Mouse (Mus musculus) liver, embryonic 15.5 days (tissue): ENCODE results near the gene Mboat7. TPM values are rescaled to one million over a fixed set of nuclear protein-coding genes. Genes with fewer than 3 reads are reported as not detected.

Experiments
- ATAC-seq: fragments of 200-750 bp; cut with Nextera tagmentation; 2 replicates; pipeline ENCODE4 v1.8.0; 2017; ENCODE audit warnings: moderate number of reproducible peaks, mild to moderate bottlenecking, moderate library complexity; ENCODE audit not compliant: insufficient read depth
- H3K27ac ChIP-seq: fragments of 300-500 bp; sonication (generic); replicated peaks from 2 replicates; pipeline ENCODE4 v1.5.1; 2015; ENCODE audit warnings: mild to moderate bottlenecking, inconsistent platforms
- H3K27me3 ChIP-seq: fragments of 300-500 bp; sonication (generic); 2 replicates; pipeline ENCODE4 v1.6.1; 2015; ENCODE audit warnings: mild to moderate bottlenecking, inconsistent platforms
- H3K36me3 ChIP-seq: fragments of 300-500 bp; sonication (generic); replicated peaks from 2 replicates; pipeline ENCODE4 v1.6.1; 2015; ENCODE audit warnings: moderate library complexity, mild to moderate bottlenecking, inconsistent platforms
- H3K4me1 ChIP-seq: fragments of 300-500 bp; sonication (generic); replicated peaks from 2 replicates; pipeline ENCODE4 v1.6.1; 2015; ENCODE audit warnings: inconsistent platforms
- H3K4me2 ChIP-seq: fragments of 300-500 bp; sonication (generic); 2 replicates; pipeline ENCODE4 v1.6.1; 2015; ENCODE audit warnings: moderate library complexity, mild to moderate bottlenecking, inconsistent platforms
- H3K4me3 ChIP-seq: fragments of 300-500 bp; sonication (generic); replicated peaks from 2 replicates; pipeline ENCODE4 v1.5.1; 2015; ENCODE audit warnings: mild to moderate bottlenecking, inconsistent platforms
- H3K9ac ChIP-seq: fragments of 300-500 bp; sonication (generic); 2 replicates; pipeline ENCODE4 v1.6.1; 2015; ENCODE audit warnings: moderate library complexity, mild to moderate bottlenecking, inconsistent platforms
- H3K9me3 ChIP-seq: fragments of 300-500 bp; sonication (generic); replicated peaks from 2 replicates; pipeline ENCODE4 v1.6.1; 2016; ENCODE audit warnings: inconsistent platforms
- WGBS: fragments of 180-500 bp; shearing (Covaris S2); methylation state at CpG from one replicate; pipeline ENCODE4 v1.1.7; 2015; ENCODE audit warnings: mixed read lengths; ENCODE audit not compliant: insufficient replicate concordance; 5-methylcytosine and 5-hydroxymethylcytosine counted together
- polyA plus RNA-seq: library from polyadenylated mRNA; unstranded; fragments of >200 nt; fragmentation: Nextera tagmentation; extraction: Ambion mirVana; gene quantifications from 2 replicates; pipeline ENCODE4 v1.2.1, GENCODE M21; 2015

Mboat7 gene
- polyA plus RNA-seq, 1 experiment from 2014 or later: 20.9 TPM

DNA sequence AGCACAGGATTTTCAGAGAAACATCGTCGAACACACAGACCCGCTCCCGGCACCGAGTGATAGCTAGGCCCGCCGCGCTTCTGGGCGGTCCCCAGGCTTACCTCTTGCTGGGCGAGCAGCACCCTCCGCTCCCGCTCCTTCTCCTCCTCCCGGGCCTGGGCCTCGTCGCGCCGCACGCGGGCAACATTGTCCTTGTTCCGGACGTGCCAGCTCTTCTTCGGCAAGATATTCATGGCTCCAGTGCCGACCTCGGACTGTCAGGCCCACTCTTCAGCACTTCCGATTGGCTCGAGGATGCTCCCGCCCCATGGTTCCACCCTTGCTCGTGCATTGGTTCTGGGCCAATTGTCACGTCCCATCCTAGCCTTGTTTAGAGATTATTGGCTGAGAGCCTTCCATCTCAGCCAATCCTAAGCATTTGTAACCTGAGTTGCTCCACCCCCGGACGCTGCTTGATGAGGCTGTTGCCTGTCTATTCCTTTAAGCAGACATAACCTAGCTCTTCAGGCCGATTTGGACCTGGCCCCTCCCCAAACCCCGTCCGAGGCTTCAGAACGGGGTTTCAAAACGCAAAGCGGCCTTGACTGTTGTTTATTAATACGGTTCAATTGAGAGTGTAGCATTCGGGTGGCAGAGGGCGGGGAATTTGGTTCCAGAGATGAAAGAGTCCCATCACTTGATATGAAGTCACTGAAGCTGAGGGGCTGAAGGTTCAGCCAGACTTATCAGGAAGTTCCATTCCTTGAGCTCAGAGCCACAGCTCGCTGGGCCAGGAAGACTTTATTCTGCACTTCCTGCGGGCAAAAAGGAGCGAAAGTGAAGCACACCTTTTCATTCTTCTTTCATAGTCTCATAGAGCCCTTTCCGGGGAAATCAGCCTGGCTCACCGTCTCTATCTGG is 27.9 kb downstream of the Mboat7 start, which contains the start of gene Leng1:
TSS of gene Leng1 (minus strand) at position 626 of the 900 bp plus-strand sequence.
- Histone ChIP-seq H3K27me3 (no peaks in the 10 kb centered on the region), H3K4me2 (peak within 1 kb of the TSS; percentile 91), H3K9me3 (no peaks in the 10 kb centered on the region), H3K4me3 (peak within 1 kb of the TSS; percentile 74), H3K4me1 (peaks cover 42% of the 10 kb centered on the region), H3K27ac (peak within 1 kb of the TSS; percentile 93), H3K9ac (peak within 1 kb of the TSS; percentile 81), H3K36me3 (peaks cover 32% of the 10 kb centered on the region)
- WGBS: 3% methylated on average over 45 of the region's 45 CpGs
- ATAC-seq: peak; percentile 98

DNA sequence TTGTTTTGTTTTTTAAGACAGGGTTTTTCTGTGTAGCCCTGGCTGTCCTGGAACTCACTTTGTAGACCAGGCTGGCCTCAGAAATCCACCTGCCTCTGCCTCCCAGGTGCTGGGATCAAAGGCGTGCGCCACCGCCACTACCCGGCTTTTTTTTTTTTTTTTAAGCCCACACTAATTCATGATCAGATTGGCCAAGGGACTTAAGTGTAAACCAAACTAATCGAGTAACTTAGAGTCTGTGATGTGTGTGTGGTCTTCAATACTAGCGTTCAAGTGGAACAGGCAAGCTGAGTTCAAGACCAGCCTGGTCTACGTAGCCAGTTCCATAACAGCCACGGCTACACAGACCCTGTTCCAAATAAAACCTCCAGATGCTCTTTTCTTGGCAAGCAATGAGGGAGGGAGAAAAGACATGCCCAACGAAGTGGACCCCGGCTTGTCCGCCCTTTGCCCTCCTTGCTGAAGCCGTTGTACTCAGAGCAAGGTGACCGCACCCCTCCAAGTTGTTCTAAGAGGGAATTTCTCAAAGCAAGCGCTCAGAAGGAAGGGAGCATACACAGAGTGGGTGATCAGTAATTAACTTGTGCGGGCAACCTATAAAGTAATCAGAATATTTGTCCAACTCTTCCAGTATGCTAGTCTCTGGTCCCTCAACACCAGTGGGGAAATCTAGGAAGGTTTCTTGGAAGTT is 28.7 kb downstream of the Mboat7 start:
- Histone ChIP-seq H3K9me3 (no peaks in the 10 kb centered on the region), H3K27ac (peak overlapping the region; percentile 93), H3K4me1 (peaks cover 42% of the 10 kb centered on the region), H3K4me2 (peak overlapping the region; percentile 91), H3K36me3 (peaks cover 40% of the 10 kb centered on the region), H3K4me3 (peak overlapping the region; percentile 74), H3K9ac (peak overlapping the region; percentile 81), H3K27me3 (no peaks in the 10 kb centered on the region)
- ATAC-seq: peak; percentile 45
- 22% methylated on average over 15 of the region's 15 CpGs for WGBS

DNA sequence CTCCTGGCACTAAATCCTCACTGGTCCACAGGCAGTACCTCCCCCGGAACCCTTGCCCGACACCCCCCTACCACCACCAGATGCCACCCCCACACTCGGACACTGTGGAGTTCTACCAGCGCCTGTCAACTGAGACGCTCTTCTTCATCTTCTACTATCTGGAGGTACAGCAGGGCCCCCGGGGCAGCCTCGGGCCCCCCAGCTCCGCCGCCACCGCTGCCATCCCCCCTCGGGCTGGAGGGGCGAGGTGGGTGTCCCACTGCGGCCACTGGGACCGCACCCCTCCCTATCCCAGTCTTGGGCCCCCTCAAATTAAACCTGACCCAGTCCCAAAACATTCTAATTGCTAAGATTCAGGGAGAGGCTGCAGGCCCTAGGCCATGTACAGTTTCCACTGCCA is 34.7 kb downstream of the Mboat7 start:
- no peak overlapping the region for H3K27ac ChIP-seq
- peaks cover 98% of the 10 kb centered on the region for H3K36me3 ChIP-seq
- H3K4me3 ChIP-seq: no peak overlapping the region
- no peaks in the 10 kb centered on the region for H3K9me3 ChIP-seq
- ATAC-seq: no peak
- H3K27me3 ChIP-seq: no peaks in the 10 kb centered on the region
- no peak overlapping the region for H3K4me2 ChIP-seq
- H3K9ac ChIP-seq: no peak overlapping the region
- 93% methylated on average over 14 of the region's 14 CpGs for WGBS
- peaks cover 7% of the 10 kb centered on the region for H3K4me1 ChIP-seq

DNA sequence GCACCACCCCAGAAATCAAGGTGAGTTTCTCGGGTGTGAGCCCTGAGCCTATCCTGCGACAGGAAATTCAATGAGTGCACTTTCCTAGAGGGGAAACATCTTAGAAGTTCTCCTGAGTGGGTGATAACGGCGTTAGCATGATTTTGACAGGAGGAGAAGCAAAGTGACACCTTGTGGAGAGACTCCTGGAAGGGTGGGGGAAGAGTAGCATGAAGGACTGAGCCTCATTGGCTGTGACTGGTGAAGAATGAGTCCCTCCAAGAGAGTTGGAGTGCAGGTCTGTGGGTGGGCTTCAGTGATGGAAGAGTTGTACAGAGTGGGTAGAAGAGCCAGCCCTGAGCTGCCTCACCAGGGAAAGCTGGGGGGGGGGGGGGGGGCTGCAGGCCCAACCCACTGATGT is 36.4 kb downstream of the Mboat7 start:
- H3K27ac ChIP-seq: no peak overlapping the region
- H3K27me3 ChIP-seq: no peaks in the 10 kb centered on the region
- no peak for ATAC-seq
- H3K4me3 ChIP-seq: no peak overlapping the region
- no peak overlapping the region for H3K4me2 ChIP-seq
- H3K9me3 ChIP-seq: no peaks in the 10 kb centered on the region
- WGBS: 81% methylated on average over 4 of the region's 4 CpGs
- H3K9ac ChIP-seq: no peak overlapping the region
- H3K4me1 ChIP-seq: no peaks in the 10 kb centered on the region
- H3K36me3 ChIP-seq: peaks cover 100% of the 10 kb centered on the region

DNA sequence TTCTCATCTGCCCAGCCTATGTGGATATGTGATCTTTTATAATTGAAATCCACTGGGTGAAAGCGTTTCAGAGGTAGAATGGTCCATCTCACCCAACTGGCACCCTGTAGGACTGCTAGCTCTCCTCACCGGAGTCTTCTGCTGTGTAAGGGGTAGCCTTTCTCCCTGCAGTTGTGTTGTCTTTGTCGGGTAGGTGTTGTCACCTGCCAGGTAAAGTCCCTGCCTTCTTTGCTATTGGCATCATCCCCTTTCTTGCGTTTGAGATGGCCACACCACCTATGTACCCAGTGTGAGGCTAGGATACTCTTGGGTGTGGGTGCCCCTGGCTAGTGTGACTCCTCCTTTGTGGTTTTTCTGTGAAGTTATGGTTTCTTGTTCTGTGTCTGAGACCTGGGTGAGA is 46.7 kb downstream of the Mboat7 start:
- 47% methylated on average over 4 of the region's 4 CpGs for WGBS
- H3K9ac ChIP-seq: peak overlapping the region; percentile 100
- no peaks in the 10 kb centered on the region for H3K27me3 ChIP-seq
- no peak for ATAC-seq
- H3K4me2 ChIP-seq: peak overlapping the region; percentile 82
- peak overlapping the region; percentile 97; the same call in 1 of the 2 replicates for H3K27ac ChIP-seq
- H3K36me3 ChIP-seq: peaks cover 36% of the 10 kb centered on the region
- H3K9me3 ChIP-seq: no peaks in the 10 kb centered on the region
- peak overlapping the region; percentile 100 for H3K4me3 ChIP-seq
- peaks cover 40% of the 10 kb centered on the region for H3K4me1 ChIP-seq

DNA sequence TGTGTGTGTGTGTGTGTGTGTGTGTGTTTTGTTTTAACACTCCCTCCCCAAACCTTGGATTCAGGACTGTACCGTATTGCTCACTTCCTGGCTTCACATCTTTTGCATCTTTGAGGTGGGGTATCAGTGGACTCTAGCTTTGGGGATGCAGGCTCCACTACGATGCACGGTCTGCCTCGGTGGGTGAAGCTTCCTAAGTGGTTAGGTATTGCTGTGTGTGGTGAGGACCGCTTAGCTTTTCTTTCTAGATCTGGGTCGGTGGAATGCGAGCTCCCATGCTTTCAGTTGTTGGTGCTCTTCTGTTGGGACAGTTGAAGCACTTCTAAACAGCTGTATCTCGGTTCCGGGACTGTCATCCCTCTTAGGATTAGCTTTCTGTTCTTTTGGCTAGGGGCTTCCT is 47.1 kb downstream of the Mboat7 start:
- no peak for ATAC-seq
- Histone ChIP-seq H3K36me3 (peaks cover 36% of the 10 kb centered on the region), H3K27me3 (no peaks in the 10 kb centered on the region), H3K4me3 (peak overlapping the region; percentile 100), H3K4me1 (peaks cover 40% of the 10 kb centered on the region), H3K9me3 (no peaks in the 10 kb centered on the region), H3K9ac (peak overlapping the region; percentile 100), H3K4me2 (peak overlapping the region; percentile 82), H3K27ac (peak overlapping the region; percentile 97)
- 15% methylated on average over 9 of the region's 9 CpGs for WGBS

DNA sequence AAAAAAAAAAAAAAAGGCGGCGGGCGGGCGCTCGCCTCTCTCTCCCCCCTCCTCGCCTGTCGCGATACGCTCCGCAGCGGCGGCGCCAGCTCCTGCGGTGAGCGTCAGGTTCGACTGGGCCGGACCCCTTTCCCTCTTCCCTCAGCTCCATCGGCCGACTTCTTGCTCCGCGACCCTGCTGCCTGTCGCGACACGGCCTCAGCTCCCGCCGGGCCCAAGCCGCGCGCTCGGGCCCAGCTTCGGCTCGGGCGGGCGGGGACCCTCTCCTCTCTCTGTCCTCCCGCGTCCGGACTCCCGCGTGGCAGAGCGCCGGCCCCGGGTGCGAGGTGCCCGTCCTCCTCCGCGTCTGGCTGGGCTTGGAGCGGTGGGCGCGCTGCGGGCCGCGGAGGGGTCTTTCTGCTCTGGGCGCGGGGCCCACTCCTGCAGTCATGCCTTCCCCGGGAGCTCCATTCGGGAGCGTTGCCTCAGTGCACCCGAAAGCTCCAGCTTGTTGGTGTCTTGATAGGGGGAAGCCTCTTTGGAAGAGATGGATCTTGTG is 47.8 kb downstream of the Mboat7 start:
- ATAC-seq: no peak
- Histone ChIP-seq H3K9me3 (no peaks in the 10 kb centered on the region), H3K27ac (peak overlapping the region; percentile 97), H3K4me1 (peaks cover 40% of the 10 kb centered on the region), H3K27me3 (no peaks in the 10 kb centered on the region), H3K9ac (peak overlapping the region; percentile 100), H3K36me3 (peaks cover 36% of the 10 kb centered on the region), H3K4me2 (peak overlapping the region; percentile 82), H3K4me3 (peak overlapping the region; percentile 100)
- under 1% methylated on average over 55 of the region's 58 CpGs for WGBS

DNA sequence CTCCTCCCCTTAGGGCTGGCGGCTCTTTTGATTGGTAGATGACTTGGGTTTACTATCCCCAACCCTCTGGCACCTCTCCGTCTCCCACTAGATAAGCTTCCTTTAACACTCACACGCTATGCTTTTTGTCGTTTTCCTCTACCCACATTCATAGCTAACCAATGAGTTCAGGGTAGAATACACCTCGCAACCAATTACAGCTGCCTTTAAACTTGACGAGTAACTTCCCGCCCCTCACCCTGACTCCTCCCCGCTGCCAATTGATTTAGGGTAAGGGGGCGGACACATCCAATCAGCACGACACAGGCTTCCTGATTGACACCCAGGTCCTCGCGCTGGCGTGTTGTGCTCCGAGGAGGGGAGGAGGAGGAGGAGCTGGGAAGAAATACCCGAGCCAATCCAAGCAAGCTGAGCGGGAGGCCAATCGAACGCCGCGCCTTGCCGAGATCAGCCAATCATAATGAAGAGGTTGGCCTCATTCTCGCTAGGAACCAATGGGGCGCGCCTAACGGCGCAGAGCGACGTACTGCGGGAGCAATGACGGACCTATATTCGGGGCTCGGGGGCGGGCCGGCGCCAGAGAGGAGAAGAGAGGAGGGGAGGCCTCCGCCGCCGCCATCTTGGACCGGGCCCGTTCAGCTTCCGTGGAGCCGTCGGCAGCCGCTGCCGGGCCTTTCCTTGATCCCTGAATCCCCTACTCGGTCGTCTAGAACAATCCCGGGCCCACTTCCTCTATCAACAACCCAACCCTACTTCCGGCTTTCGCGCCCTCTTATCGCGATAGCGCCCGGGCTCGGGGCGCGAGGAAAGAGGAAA is 48.4 kb downstream of the Mboat7 start, which contains the start of gene Cnot3:
TSS of gene Cnot3 (plus strand) at position 597 of the 816 bp plus-strand sequence.
- Histone ChIP-seq H3K9me3 (no peaks in the 10 kb centered on the region), H3K4me2 (peak within 1 kb of the TSS; percentile 82), H3K9ac (peak within 1 kb of the TSS; percentile 100), H3K4me1 (peaks cover 40% of the 10 kb centered on the region), H3K27ac (peak within 1 kb of the TSS; percentile 97), H3K36me3 (peaks cover 35% of the 10 kb centered on the region), H3K4me3 (peak within 1 kb of the TSS; percentile 100), H3K27me3 (no peaks in the 10 kb centered on the region)
- peak; percentile 97 for ATAC-seq
- WGBS: under 1% methylated on average over 51 of the region's 58 CpGs

DNA sequence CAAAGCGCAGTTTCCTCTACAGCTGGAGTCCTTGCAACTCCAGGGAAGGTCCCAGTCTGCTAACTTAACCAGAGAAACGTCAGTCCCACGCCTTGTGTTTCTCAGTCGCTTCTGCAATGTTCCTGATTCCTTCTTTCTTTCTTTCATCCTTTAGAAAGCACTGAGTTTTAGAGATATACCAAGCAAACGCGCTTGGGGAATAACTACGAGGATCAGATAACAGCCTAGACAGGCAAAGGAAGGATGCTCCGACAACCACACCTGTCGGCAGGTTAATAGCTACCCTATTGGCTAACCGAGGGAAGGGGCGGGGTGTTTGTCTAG is 49.0 kb downstream of the Mboat7 start:
- no peak for ATAC-seq
- peak overlapping the region; percentile 25; the same call in 1 of the 2 replicates for H3K9ac ChIP-seq

DNA sequence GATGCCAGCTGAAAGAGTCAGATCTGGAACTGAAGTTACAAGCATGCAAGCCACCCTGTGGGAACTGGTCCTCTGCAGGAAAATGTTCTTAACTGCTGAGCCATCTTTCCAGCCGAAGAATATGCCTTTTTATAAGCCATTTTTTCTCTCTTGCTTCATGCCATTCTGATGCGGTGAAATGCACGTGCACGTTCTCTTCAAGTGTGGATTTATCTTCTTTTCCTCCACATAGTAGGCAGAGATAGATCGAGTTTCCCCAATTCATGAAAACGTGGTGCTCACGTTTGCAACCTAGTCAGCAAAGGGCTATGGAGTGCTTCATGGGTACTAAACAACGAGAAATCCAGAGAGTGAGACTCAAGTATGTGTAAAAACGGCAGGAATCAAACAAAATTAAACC is 49.5 kb downstream of the Mboat7 start:
- peak overlapping the region; percentile 80 for H3K4me2 ChIP-seq
- no peaks in the 10 kb centered on the region for H3K9me3 ChIP-seq
- H3K27ac ChIP-seq: peak overlapping the region; percentile 96
- peaks cover 40% of the 10 kb centered on the region for H3K36me3 ChIP-seq
- peaks cover 37% of the 10 kb centered on the region for H3K4me1 ChIP-seq
- H3K27me3 ChIP-seq: no peaks in the 10 kb centered on the region
- 13% methylated on average over 9 of the region's 9 CpGs for WGBS
- H3K9ac ChIP-seq: peak overlapping the region; percentile 25; the same call in 1 of the 2 replicates
- peak overlapping the region; percentile 100 for H3K4me3 ChIP-seq
- ATAC-seq: no peak

More for the DNA sequence above, 49.0 kb downstream of the Mboat7 start:
- WGBS: 1% methylated on average over 11 of the region's 11 CpGs
- no peaks in the 10 kb centered on the region for H3K27me3 ChIP-seq
- H3K4me1 ChIP-seq: peaks cover 40% of the 10 kb centered on the region
- peaks cover 36% of the 10 kb centered on the region for H3K36me3 ChIP-seq
- H3K4me3 ChIP-seq: peak overlapping the region; percentile 100
- H3K27ac ChIP-seq: peak overlapping the region; percentile 96
- H3K9me3 ChIP-seq: no peaks in the 10 kb centered on the region
- H3K4me2 ChIP-seq: peak overlapping the region; percentile 80
